Mouse (Mus musculus): ENCODE measurements around the gene Dync1h1. TPM values are rescaled to one million over a fixed set of nuclear protein-coding genes. Genes with fewer than 3 reads are reported as not detected.

The Dync1h1 gene
- polyA plus RNA-seq, 1 experiment from 2014 or later, result 142 TPM

- Histone ChIP-seq H3K27ac (no peak overlapping the region), H3K4me3 (ENCODE audit: inconsistent target) (no peak overlapping the region), H3K36me3 (ENCODE audit: inconsistent target) (no peaks in the 10 kb centered on the region), H3K79me2 (ENCODE audit: inconsistent target) (no peaks in the 10 kb centered on the region)
- 92% methylated on average over 5 of the region's 5 CpGs for WGBS (ENCODE audit: missing documents)
Measured at GRCm38 (mm10) chr12:110711270-110711669, 110.0 kb downstream of the Dync1h1 start.

- WGBS (ENCODE audit: missing documents), result 91% methylated on average over 6 of the region's 6 CpGs
- no peaks in the 10 kb centered on the region for H3K79me2 ChIP-seq (ENCODE audit: inconsistent target)
- no peaks in the 10 kb centered on the region for H3K36me3 ChIP-seq (ENCODE audit: inconsistent target)
- H3K4me3 ChIP-seq (ENCODE audit: inconsistent target), result no peak overlapping the region
- no peak overlapping the region for H3K27ac ChIP-seq
Measured at GRCm38 (mm10) chr12:110713784-110714183, 112.5 kb downstream of the Dync1h1 start.

GRCm38 (mm10) chr12:110714215-110714614 lies 113.0 kb downstream of the Dync1h1 start:
- Histone ChIP-seq H3K4me3 (ENCODE audit: inconsistent target) (no peak overlapping the region), H3K79me2 (ENCODE audit: inconsistent target) (no peaks in the 10 kb centered on the region), H3K36me3 (ENCODE audit: inconsistent target) (no peaks in the 10 kb centered on the region), H3K27ac (no peak overlapping the region)
- WGBS (ENCODE audit: missing documents), result 39% methylated on average over 6 of the region's 6 CpGs

GRCm38 (mm10) chr12:110716004-110716403 lies 114.8 kb downstream of the Dync1h1 start:
- H3K79me2 ChIP-seq (ENCODE audit: inconsistent target), result no peaks in the 10 kb centered on the region
- H3K4me3 ChIP-seq (ENCODE audit: inconsistent target), result no peak overlapping the region
- no peak overlapping the region for H3K27ac ChIP-seq
- 78% methylated on average over 5 of the region's 5 CpGs for WGBS (ENCODE audit: missing documents)
- no peaks in the 10 kb centered on the region for H3K36me3 ChIP-seq (ENCODE audit: inconsistent target)

Other genes starting within 250 kb of the Dync1h1 start
- gene Ppp2r5c, start 154.3 kb upstream of the Dync1h1 start, polyA plus RNA-seq (2018), result 110 to 139 TPM (median 129 TPM) in 3 replicates
- not detected in 3 replicates for gene 1700001K19Rik, start 81.2 kb downstream of the Dync1h1 start, polyA plus RNA-seq (2018)
- 118 to 318 TPM (median 290 TPM) in 3 replicates for gene Hsp90aa1, start 101.3 kb downstream of the Dync1h1 start, polyA plus RNA-seq (2018)
- gene Wdr20, start 136.5 kb downstream of the Dync1h1 start, polyA plus RNA-seq (2018), result 20.2 to 22.2 TPM (median 20.6 TPM) in 3 replicates
- gene Mok, start 239.5 kb downstream of the Dync1h1 start, polyA plus RNA-seq (2018), result 0.96 to 4.8 TPM (median 3.3 TPM) in 3 replicates
- gene Zfp839, start 248.8 kb downstream of the Dync1h1 start, polyA plus RNA-seq (2018), result 7.8 to 12.1 TPM (median 10.8 TPM) in 3 replicates

Data from macrophage (primary cell).